Mouse (Mus musculus) gastrocnemius, postnatal 36 days (tissue): ENCODE measurements around the gene Vwa8. TPM values are rescaled to one million over a fixed set of nuclear protein-coding genes. Genes with fewer than 3 reads are reported as not detected.

Experiments
- DNase-seq, 2 experiments: peaks; one replicate each; pipeline ENCODE4 v3.0.0; 2022
- intact Hi-C: fragments of 180-260 bp; cut with DNase I; formaldehyde crosslinking; loops from one replicate; pipeline ENCODE4 v1.15.1; 2025
- total RNA-seq, 2 experiments: library from RNA; stranded (reverse); gene quantifications; 2 replicates each; pipeline ENCODE4 v1.2.3; 2021

Vwa8 gene
- total RNA-seq, 2 experiments from 2014 or later: 70.7 to 73.1 TPM

GRCm38 (mm10) chr14:79203496-79204158 lies 354.8 kb downstream of the Vwa8 start:
- intact Hi-C loops: no loop called here
- DNase-seq: no peak

GRCm38 (mm10) chr14:79204866-79205265 lies 356.0 kb downstream of the Vwa8 start:
- DNase-seq: no peak
- intact Hi-C loops: no loop called here

- peak; percentile 75 to 76 for DNase-seq
- intact Hi-C loops: no loop called here
Observed at GRCm38 (mm10) chr14:79206210-79206609, 357.4 kb downstream of the Vwa8 start.

GRCm38 (mm10) chr14:79208468-79208867 lies 359.6 kb downstream of the Vwa8 start:
- intact Hi-C loops: no loop called here
- DNase-seq: no peak

- no peak for DNase-seq
- intact Hi-C loops: no loop called here
Observed at GRCm38 (mm10) chr14:79209813-79210212, 361.0 kb downstream of the Vwa8 start.

- intact Hi-C loops: no loop called here
- DNase-seq: no peak
Observed at GRCm38 (mm10) chr14:79212380-79212991, 363.6 kb downstream of the Vwa8 start.

- no peak for DNase-seq
- intact Hi-C loops: no loop called here
Observed at GRCm38 (mm10) chr14:79214129-79214528, 365.3 kb downstream of the Vwa8 start.

GRCm38 (mm10) chr14:79214660-79215249 lies 365.9 kb downstream of the Vwa8 start:
- intact Hi-C loops: no loop called here
- no peak for DNase-seq

GRCm38 (mm10) chr14:79216366-79216765 lies 367.5 kb downstream of the Vwa8 start:
- DNase-seq: no peak
- intact Hi-C loops: no loop called here

- no peak for DNase-seq
- intact Hi-C loops: no loop called here
Observed at GRCm38 (mm10) chr14:79223431-79224036, 374.7 kb downstream of the Vwa8 start.

GRCm38 (mm10) chr14:79225458-79225857 lies 376.6 kb downstream of the Vwa8 start:
- intact Hi-C loops: no loop called here

GRCm38 (mm10) chr14:79226056-79226455 lies 377.2 kb downstream of the Vwa8 start:
- no peak for DNase-seq
- intact Hi-C loops: no loop called here

More at GRCm38 (mm10) chr14:79225458-79225857, 376.6 kb downstream of the Vwa8 start:
- DNase-seq: no peak

GRCm38 (mm10) chr14:79226741-79227140 lies 377.9 kb downstream of the Vwa8 start:
- DNase-seq: no peak
- intact Hi-C loops: no loop called here

- intact Hi-C loops: no loop called here
- DNase-seq: no peak
Observed at GRCm38 (mm10) chr14:79227955-79228354, 379.1 kb downstream of the Vwa8 start.

- intact Hi-C loops: no loop called here
- no peak for DNase-seq
Observed at GRCm38 (mm10) chr14:79231677-79232076, 382.8 kb downstream of the Vwa8 start.

- no peak for DNase-seq
- intact Hi-C loops: no loop called here
Observed at GRCm38 (mm10) chr14:79233697-79234096, 384.8 kb downstream of the Vwa8 start.

- intact Hi-C loops: no loop called here
- DNase-seq: no peak
Observed at GRCm38 (mm10) chr14:79234513-79234912, 385.7 kb downstream of the Vwa8 start.

- intact Hi-C loops: no loop called here
Observed at GRCm38 (mm10) chr14:79235157-79235556, 386.3 kb downstream of the Vwa8 start.

GRCm38 (mm10) chr14:79236261-79236660 lies 387.4 kb downstream of the Vwa8 start:
- no peak for DNase-seq
- intact Hi-C loops: no loop called here

More at GRCm38 (mm10) chr14:79235157-79235556, 386.3 kb downstream of the Vwa8 start:
- DNase-seq: no peak

GRCm38 (mm10) chr14:79239402-79239801 lies 390.6 kb downstream of the Vwa8 start:
- DNase-seq: no peak
- intact Hi-C loops: no loop called here

- no peak for DNase-seq
- intact Hi-C loops: no loop called here
Observed at GRCm38 (mm10) chr14:79241057-79241570, 392.3 kb downstream of the Vwa8 start.
